Mouse (Mus musculus): ENCODE measurements around the gene Rab6a. TPM values are rescaled to one million over a fixed set of nuclear protein-coding genes. Genes with fewer than 3 reads are reported as not detected.

Gene Rab6a
- total and polyA plus RNA-seq, 2 experiments from 2014 or later, result 289 to 363 TPM

DNA sequence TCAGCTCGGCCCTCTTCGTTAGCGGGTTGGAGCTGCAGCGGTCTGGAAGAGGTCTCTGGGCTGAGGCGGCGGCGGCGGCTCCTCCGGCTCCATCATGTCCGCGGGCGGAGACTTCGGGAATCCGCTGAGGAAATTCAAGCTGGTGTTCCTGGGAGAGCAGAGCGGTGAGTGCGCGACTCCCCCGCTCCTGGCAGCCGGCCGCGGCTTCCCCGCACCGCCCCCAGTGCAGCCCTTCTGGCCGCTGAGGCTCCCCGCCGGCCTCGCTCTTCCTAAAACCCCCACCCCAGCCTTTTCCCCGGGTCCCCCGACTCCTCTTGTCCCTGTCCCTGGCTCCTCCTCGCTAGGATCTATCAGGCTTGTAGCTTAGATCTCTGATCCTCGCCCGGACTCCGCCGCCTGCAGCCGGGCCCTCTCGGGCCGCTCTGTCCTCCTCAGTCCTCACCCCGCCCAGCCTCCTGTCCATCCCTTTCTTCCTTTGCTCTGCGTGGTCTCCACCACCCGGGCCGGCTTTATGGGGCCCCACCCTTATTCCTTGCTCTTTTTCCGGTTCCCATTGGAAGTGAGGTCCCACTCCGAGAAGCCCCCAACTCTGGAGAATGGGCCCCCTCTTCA is 1.0 kb downstream of the Rab6a start, which contains the start of gene Mrpl48:
Mrpl48 (minus strand) TSS at position 172 of the 612 bp plus-strand sequence.
- H3K27me3 ChIP-seq (ENCODE audit: insufficient read depth, low read length), result no peaks in the 10 kb centered on the region
- H3K9ac ChIP-seq (replicated peaks; ENCODE audit: low read length, poor library complexity, severe bottlenecking), result peak within 1 kb of the TSS; percentile 100
- no peaks in the 10 kb centered on the region for H3K36me3 ChIP-seq (ENCODE audit: insufficient read depth, low read length)
- peak within 1 kb of the TSS; percentile 60 for H3K4me2 ChIP-seq (ENCODE audit: low read depth, low read length, poor library complexity, severe bottlenecking)
- H3K27ac ChIP-seq (ENCODE audit: low read depth, low read length), result peak within 1 kb of the TSS; percentile 99
- DNase-seq (ENCODE audit: low spot score) (peak; percentile 45), ATAC-seq (ENCODE audit: low FRiP score) (peak; percentile 29)
- H3K4me3 ChIP-seq (ENCODE audit: low read depth, low read length), result peak within 1 kb of the TSS; percentile 99
- WGBS, result under 1% methylated on average over 31 of the region's 43 CpGs
- no peak for TF ChIP-seq CTCF (IDR thresholded peaks at IDR 0.05)
- H3K4me1 ChIP-seq (ENCODE audit: insufficient read depth, low read length), result peaks cover 9% of the 10 kb centered on the region; the same call in 1 of the 2 replicates
- H3K9me3 ChIP-seq (ENCODE audit: low read length), result no peaks in the 10 kb centered on the region

DNA sequence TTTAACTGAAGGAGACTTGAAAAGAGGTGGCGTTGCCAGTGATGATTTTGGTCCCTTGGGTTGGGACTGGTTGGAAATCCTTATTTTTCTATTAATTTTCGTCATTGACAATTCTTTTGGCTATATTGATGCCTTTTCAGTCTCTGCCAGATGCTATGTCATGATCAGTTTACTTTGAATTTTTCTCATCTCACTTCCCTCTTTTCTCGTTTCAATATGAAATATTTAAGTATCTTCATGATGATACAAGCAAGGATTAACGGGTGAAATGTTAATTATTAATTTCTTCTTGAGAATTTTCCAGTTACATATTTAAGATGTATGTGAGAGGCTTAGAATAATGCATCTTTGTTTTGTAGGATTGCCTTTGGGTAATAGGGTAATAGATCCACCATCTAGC is 1.7 kb downstream of the Rab6a start:
- WGBS, result 14% methylated on average over 4 of the region's 4 CpGs
- no peak for TF ChIP-seq CTCF (IDR thresholded peaks at IDR 0.05)
- Histone ChIP-seq H3K4me3 (ENCODE audit: low read depth, low read length) (peak overlapping the region; percentile 99), H3K4me2 (ENCODE audit: low read depth, low read length, poor library complexity, severe bottlenecking) (peak overlapping the region; percentile 56), H3K4me1 (ENCODE audit: insufficient read depth, low read length) (peaks cover 9% of the 10 kb centered on the region; the same call in 1 of the 2 replicates), H3K27ac (ENCODE audit: low read depth, low read length) (peak overlapping the region; percentile 99), H3K9ac (replicated peaks; ENCODE audit: low read length, poor library complexity, severe bottlenecking) (peak overlapping the region; percentile 100), H3K9me3 (ENCODE audit: low read length) (no peaks in the 10 kb centered on the region), H3K27me3 (ENCODE audit: insufficient read depth, low read length) (no peaks in the 10 kb centered on the region), H3K36me3 (ENCODE audit: insufficient read depth, low read length) (no peaks in the 10 kb centered on the region)
- ATAC-seq (ENCODE audit: low FRiP score), result no peak
- DNase-seq (ENCODE audit: low spot score), result no peak

DNA sequence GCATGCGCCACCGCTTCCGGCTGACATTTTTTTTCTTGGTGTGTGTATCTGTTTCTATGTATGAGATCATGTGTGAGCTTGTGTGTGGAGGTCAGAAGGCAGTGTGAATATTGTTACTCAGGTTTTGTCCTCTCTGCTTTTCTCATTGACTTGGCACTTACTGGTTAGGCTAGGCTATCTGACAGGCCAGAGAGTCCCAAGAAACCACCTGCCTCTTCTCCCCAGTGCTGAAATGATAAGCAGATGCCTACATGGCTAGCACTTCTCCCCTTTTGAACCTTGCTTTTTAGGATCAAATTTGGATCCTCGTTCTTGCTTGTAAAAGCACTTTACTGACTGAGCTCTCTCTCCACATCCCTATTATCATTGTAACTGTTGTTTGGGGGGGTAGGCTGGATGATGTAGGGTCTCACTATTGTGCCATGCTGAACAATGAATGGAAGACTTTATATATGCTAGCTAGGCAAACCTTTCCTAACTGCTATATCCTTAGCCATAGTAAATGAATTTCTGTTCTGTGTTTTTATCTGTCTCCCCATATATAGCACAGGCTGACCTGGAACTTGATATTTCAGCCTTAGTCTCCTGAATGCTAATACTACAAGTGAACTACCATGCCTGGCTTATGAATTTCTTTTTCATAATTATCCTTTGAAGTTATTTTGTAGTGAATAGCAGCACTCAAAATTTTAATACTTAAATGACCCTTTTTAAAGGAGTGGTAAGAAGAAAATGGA is 9.1 kb downstream of the Rab6a start:
- Histone ChIP-seq H3K4me2 (ENCODE audit: low read depth, low read length, poor library complexity, severe bottlenecking) (no peak overlapping the region), H3K9me3 (ENCODE audit: low read length) (no peaks in the 10 kb centered on the region), H3K9ac (replicated peaks; ENCODE audit: low read length, poor library complexity, severe bottlenecking) (no peak overlapping the region), H3K27me3 (ENCODE audit: insufficient read depth, low read length) (no peaks in the 10 kb centered on the region), H3K4me3 (ENCODE audit: low read depth, low read length) (no peak overlapping the region), H3K27ac (ENCODE audit: low read depth, low read length) (no peak overlapping the region), H3K4me1 (ENCODE audit: insufficient read depth, low read length) (no peaks in the 10 kb centered on the region), H3K36me3 (ENCODE audit: insufficient read depth, low read length) (no peaks in the 10 kb centered on the region)
- WGBS, result 93% methylated on average over 4 of the region's 4 CpGs
- DNase-seq (ENCODE audit: low spot score) (no peak), ATAC-seq (ENCODE audit: low FRiP score) (no peak)
- no peak for TF ChIP-seq CTCF (IDR thresholded peaks at IDR 0.05)

DNA sequence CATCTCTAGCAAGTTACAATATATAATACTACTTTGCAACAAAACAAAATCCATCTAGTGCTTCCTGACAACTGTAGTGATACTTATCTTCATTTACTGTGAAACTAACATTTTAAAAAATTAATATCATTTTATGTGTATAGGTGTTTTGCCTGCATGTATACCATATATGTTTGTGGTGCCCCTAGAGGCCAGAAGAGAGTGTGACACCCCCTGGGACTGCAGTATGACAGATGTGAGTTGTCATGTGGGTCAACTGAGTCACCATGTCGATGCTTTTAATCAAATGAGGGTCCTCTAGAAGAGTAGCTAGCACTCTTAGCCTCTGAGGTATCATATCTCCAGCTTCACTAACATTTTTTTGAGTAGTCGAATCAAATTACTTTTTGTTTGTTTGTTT is 15.1 kb downstream of the Rab6a start:
- 89% methylated on average over 2 of the region's 2 CpGs for WGBS
- no peak for DNase-seq (ENCODE audit: low spot score)

DNA sequence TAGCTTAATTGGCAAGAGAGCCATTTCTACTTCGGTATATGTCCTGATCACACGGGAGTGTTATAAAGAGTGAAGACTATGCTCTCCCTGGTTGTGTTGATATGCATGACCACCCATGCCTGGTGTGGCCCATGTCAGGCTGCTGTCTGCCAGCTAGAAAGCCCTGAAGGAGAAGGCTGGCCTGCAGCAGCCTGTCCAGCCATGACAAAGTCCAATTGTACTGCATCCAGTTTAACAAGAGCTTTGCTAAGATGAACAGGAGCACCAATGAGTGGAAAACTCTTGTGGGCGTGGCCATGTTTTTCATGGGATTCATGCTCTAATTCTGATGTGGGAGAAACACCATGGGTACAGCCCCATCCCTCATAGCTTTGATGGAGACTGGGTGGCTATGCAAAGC is 17.3 kb downstream of the Rab6a start:
- Histone ChIP-seq H3K4me1 (ENCODE audit: insufficient read depth, low read length) (no peaks in the 10 kb centered on the region), H3K4me2 (ENCODE audit: low read depth, low read length, poor library complexity, severe bottlenecking) (no peak overlapping the region), H3K9ac (replicated peaks; ENCODE audit: low read length, poor library complexity, severe bottlenecking) (no peak overlapping the region), H3K27me3 (ENCODE audit: insufficient read depth, low read length) (no peaks in the 10 kb centered on the region), H3K9me3 (ENCODE audit: low read length) (no peaks in the 10 kb centered on the region), H3K36me3 (ENCODE audit: insufficient read depth, low read length) (0 out of 2 replicates have a peak, but pooled peaks cover 1% of the 10 kb centered on the region), H3K4me3 (ENCODE audit: low read depth, low read length) (no peak overlapping the region), H3K27ac (ENCODE audit: low read depth, low read length) (no peak overlapping the region)
- ATAC-seq (ENCODE audit: low FRiP score) (no peak), DNase-seq (ENCODE audit: low spot score) (no peak)
- no peak for TF ChIP-seq CTCF (IDR thresholded peaks at IDR 0.05)
- WGBS, result 60% methylated on average over 3 of the region's 3 CpGs

More for the DNA sequence above, 15.1 kb downstream of the Rab6a start:
- Histone ChIP-seq H3K4me2 (ENCODE audit: low read depth, low read length, poor library complexity, severe bottlenecking) (no peak overlapping the region), H3K4me3 (ENCODE audit: low read depth, low read length) (no peak overlapping the region), H3K9me3 (ENCODE audit: low read length) (no peaks in the 10 kb centered on the region), H3K27me3 (ENCODE audit: insufficient read depth, low read length) (no peaks in the 10 kb centered on the region), H3K4me1 (ENCODE audit: insufficient read depth, low read length) (no peaks in the 10 kb centered on the region), H3K27ac (ENCODE audit: low read depth, low read length) (no peak overlapping the region), H3K9ac (replicated peaks; ENCODE audit: low read length, poor library complexity, severe bottlenecking) (no peak overlapping the region), H3K36me3 (ENCODE audit: insufficient read depth, low read length) (no peaks in the 10 kb centered on the region)
- peak; percentile 42; the same call in 1 of the 2 replicates for TF ChIP-seq CTCF (IDR thresholded peaks at IDR 0.05)
- no peak for ATAC-seq (ENCODE audit: low FRiP score)

DNA sequence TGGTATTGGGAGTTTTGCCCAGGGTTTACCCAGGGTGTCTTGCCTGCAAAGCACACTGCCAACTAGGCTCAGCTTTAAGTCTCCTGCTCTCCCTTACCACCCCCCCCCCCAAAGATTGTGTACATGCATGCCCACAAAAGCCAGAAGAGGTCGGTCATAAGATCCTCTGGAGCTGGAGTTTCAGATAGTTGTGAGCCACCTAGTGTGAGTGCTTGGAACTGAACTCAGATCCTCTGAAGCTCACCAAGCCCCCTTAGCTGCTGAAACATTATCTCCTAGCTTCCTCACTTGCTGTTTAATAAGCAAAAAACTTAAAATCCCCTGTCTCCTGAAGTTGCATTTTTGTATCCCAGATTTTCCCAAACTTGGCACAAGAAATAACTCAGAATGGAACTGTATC is 30.4 kb downstream of the Rab6a start:
- DNase-seq (ENCODE audit: low spot score) (peak; percentile 61), ATAC-seq (ENCODE audit: low FRiP score) (no peak; the same call in 1 of the 2 replicates)
- H3K27ac ChIP-seq (ENCODE audit: low read depth, low read length), result no peak overlapping the region
- TF ChIP-seq CTCF (IDR thresholded peaks at IDR 0.05), result peak; percentile 71
- 0% methylated on average over 1 of the region's 1 CpGs for WGBS
- H3K36me3 ChIP-seq (ENCODE audit: insufficient read depth, low read length), result peaks cover 20% of the 10 kb centered on the region; the same call in 1 of the 2 replicates
- H3K4me3 ChIP-seq (ENCODE audit: low read depth, low read length), result no peak overlapping the region
- no peak overlapping the region for H3K9ac ChIP-seq (replicated peaks; ENCODE audit: low read length, poor library complexity, severe bottlenecking)
- H3K4me2 ChIP-seq (ENCODE audit: low read depth, low read length, poor library complexity, severe bottlenecking), result no peak overlapping the region
- no peaks in the 10 kb centered on the region for H3K27me3 ChIP-seq (ENCODE audit: insufficient read depth, low read length)
- H3K4me1 ChIP-seq (ENCODE audit: insufficient read depth, low read length), result no peaks in the 10 kb centered on the region
- H3K9me3 ChIP-seq (ENCODE audit: low read length), result no peaks in the 10 kb centered on the region
